Mouse (Mus musculus): ENCODE results near the gene Specc1l. TPM values are rescaled to one million over a fixed set of nuclear protein-coding genes. Genes with fewer than 3 reads are reported as not detected.

The Specc1l gene
- polyA plus RNA-seq, 1 experiment from 2014 or later, result 42.5 TPM

- Histone ChIP-seq H3K9ac (replicated peaks; ENCODE audit: low read depth, low read length) (no peak overlapping the region), H3K9me3 (ENCODE audit: control insufficient read depth, low read length) (no peaks in the 10 kb centered on the region), H3K4me1 (replicated peaks; ENCODE audit: control insufficient read depth, insufficient read depth, low read length) (peaks cover 3% of the 10 kb centered on the region; the same call in 1 of the 2 replicates), H3K36me3 (ENCODE audit: control insufficient read depth, insufficient read depth) (peaks cover 31% of the 10 kb centered on the region), H3K27ac (ENCODE audit: low read length) (no peak overlapping the region), H3K27me3 (replicated peaks; ENCODE audit: control insufficient read depth, insufficient read depth, low read length) (no peaks in the 10 kb centered on the region), H3K4me2 (ENCODE audit: low read length) (no peak overlapping the region), H3K4me3 (replicated peaks; ENCODE audit: low read length) (no peak overlapping the region)
- no peak for ATAC-seq
- 76% methylated on average over 5 of the region's 5 CpGs for WGBS
Observed at GRCm38 (mm10) chr10:75258241-75258640, 46.4 kb downstream of the Specc1l start.

GRCm38 (mm10) chr10:75261268-75261667 is 49.4 kb downstream of the Specc1l start:
- Histone ChIP-seq H3K27me3 (replicated peaks; ENCODE audit: control insufficient read depth, insufficient read depth, low read length) (no peaks in the 10 kb centered on the region), H3K4me2 (ENCODE audit: low read length) (no peak overlapping the region), H3K9ac (replicated peaks; ENCODE audit: low read depth, low read length) (no peak overlapping the region), H3K4me1 (replicated peaks; ENCODE audit: control insufficient read depth, insufficient read depth, low read length) (peaks cover 3% of the 10 kb centered on the region; the same call in 1 of the 2 replicates), H3K9me3 (ENCODE audit: control insufficient read depth, low read length) (no peaks in the 10 kb centered on the region), H3K4me3 (replicated peaks; ENCODE audit: low read length) (no peak overlapping the region), H3K27ac (ENCODE audit: low read length) (no peak overlapping the region), H3K36me3 (ENCODE audit: control insufficient read depth, insufficient read depth) (peaks cover 48% of the 10 kb centered on the region)
- no peak for ATAC-seq
- WGBS, result 98% methylated on average over 5 of the region's 5 CpGs

GRCm38 (mm10) chr10:75264993-75265555 is 53.2 kb downstream of the Specc1l start:
- WGBS, result 81% methylated on average over 3 of the region's 3 CpGs
- Histone ChIP-seq H3K4me1 (replicated peaks; ENCODE audit: control insufficient read depth, insufficient read depth, low read length) (no peaks in the 10 kb centered on the region), H3K4me3 (replicated peaks; ENCODE audit: low read length) (no peak overlapping the region), H3K4me2 (ENCODE audit: low read length) (no peak overlapping the region), H3K9ac (replicated peaks; ENCODE audit: low read depth, low read length) (no peak overlapping the region), H3K36me3 (ENCODE audit: control insufficient read depth, insufficient read depth) (peaks cover 50% of the 10 kb centered on the region), H3K9me3 (ENCODE audit: control insufficient read depth, low read length) (no peaks in the 10 kb centered on the region), H3K27ac (ENCODE audit: low read length) (no peak overlapping the region), H3K27me3 (replicated peaks; ENCODE audit: control insufficient read depth, insufficient read depth, low read length) (no peaks in the 10 kb centered on the region)
- no peak for ATAC-seq

- H3K27me3 ChIP-seq (replicated peaks; ENCODE audit: control insufficient read depth, insufficient read depth, low read length), result no peaks in the 10 kb centered on the region
- H3K4me2 ChIP-seq (ENCODE audit: low read length), result no peak overlapping the region
- no peak overlapping the region for H3K27ac ChIP-seq (ENCODE audit: low read length)
- no peaks in the 10 kb centered on the region for H3K9me3 ChIP-seq (ENCODE audit: control insufficient read depth, low read length)
- WGBS, result 96% methylated on average over 4 of the region's 4 CpGs
- no peak overlapping the region for H3K9ac ChIP-seq (replicated peaks; ENCODE audit: low read depth, low read length)
- no peaks in the 10 kb centered on the region for H3K4me1 ChIP-seq (replicated peaks; ENCODE audit: control insufficient read depth, insufficient read depth, low read length)
- H3K4me3 ChIP-seq (replicated peaks; ENCODE audit: low read length), result no peak overlapping the region
- H3K36me3 ChIP-seq (ENCODE audit: control insufficient read depth, insufficient read depth), result peaks cover 27% of the 10 kb centered on the region
- no peak for ATAC-seq
Observed at GRCm38 (mm10) chr10:75273020-75273419, 61.1 kb downstream of the Specc1l start.

GRCm38 (mm10) chr10:75276427-75277013 is 64.6 kb downstream of the Specc1l start:
- no peak for ATAC-seq
- H3K36me3 ChIP-seq (ENCODE audit: control insufficient read depth, insufficient read depth), result peaks cover 22% of the 10 kb centered on the region
- H3K9me3 ChIP-seq (ENCODE audit: control insufficient read depth, low read length), result no peaks in the 10 kb centered on the region
- H3K27me3 ChIP-seq (replicated peaks; ENCODE audit: control insufficient read depth, insufficient read depth, low read length), result no peaks in the 10 kb centered on the region
- no peak overlapping the region for H3K27ac ChIP-seq (ENCODE audit: low read length)
- no peaks in the 10 kb centered on the region for H3K4me1 ChIP-seq (replicated peaks; ENCODE audit: control insufficient read depth, insufficient read depth, low read length)
- H3K4me3 ChIP-seq (replicated peaks; ENCODE audit: low read length), result no peak overlapping the region
- 93% methylated on average over 12 of the region's 12 CpGs for WGBS
- no peak overlapping the region for H3K9ac ChIP-seq (replicated peaks; ENCODE audit: low read depth, low read length)
- H3K4me2 ChIP-seq (ENCODE audit: low read length), result no peak overlapping the region

- WGBS, result 83% methylated on average over 1 of the region's 1 CpGs
- H3K27ac ChIP-seq (ENCODE audit: low read length), result no peak overlapping the region
- H3K4me1 ChIP-seq (replicated peaks; ENCODE audit: control insufficient read depth, insufficient read depth, low read length), result no peaks in the 10 kb centered on the region
- H3K36me3 ChIP-seq (ENCODE audit: control insufficient read depth, insufficient read depth), result peaks cover 22% of the 10 kb centered on the region
- H3K9me3 ChIP-seq (ENCODE audit: control insufficient read depth, low read length), result no peaks in the 10 kb centered on the region
- ATAC-seq, result 0 out of 2 replicates have a peak, but pooled peaks have one; percentile 20
- H3K27me3 ChIP-seq (replicated peaks; ENCODE audit: control insufficient read depth, insufficient read depth, low read length), result no peaks in the 10 kb centered on the region
- H3K9ac ChIP-seq (replicated peaks; ENCODE audit: low read depth, low read length), result no peak overlapping the region
- no peak overlapping the region for H3K4me3 ChIP-seq (replicated peaks; ENCODE audit: low read length)
- no peak overlapping the region for H3K4me2 ChIP-seq (ENCODE audit: low read length)
Observed at GRCm38 (mm10) chr10:75277501-75277900, 65.6 kb downstream of the Specc1l start.

- Histone ChIP-seq H3K36me3 (ENCODE audit: control insufficient read depth, insufficient read depth) (peaks cover 5% of the 10 kb centered on the region), H3K4me1 (replicated peaks; ENCODE audit: control insufficient read depth, insufficient read depth, low read length) (no peaks in the 10 kb centered on the region), H3K27me3 (replicated peaks; ENCODE audit: control insufficient read depth, insufficient read depth, low read length) (no peaks in the 10 kb centered on the region), H3K4me2 (ENCODE audit: low read length) (no peak overlapping the region), H3K27ac (ENCODE audit: low read length) (no peak overlapping the region), H3K9ac (replicated peaks; ENCODE audit: low read depth, low read length) (no peak overlapping the region), H3K9me3 (ENCODE audit: control insufficient read depth, low read length) (no peaks in the 10 kb centered on the region), H3K4me3 (replicated peaks; ENCODE audit: low read length) (no peak overlapping the region)
- ATAC-seq, result no peak
- WGBS, result 85% methylated on average over 5 of the region's 5 CpGs
Observed at GRCm38 (mm10) chr10:75282648-75283047, 70.8 kb downstream of the Specc1l start.

GRCm38 (mm10) chr10:75283821-75284220 is 71.9 kb downstream of the Specc1l start:
- Histone ChIP-seq H3K9me3 (ENCODE audit: control insufficient read depth, low read length) (no peaks in the 10 kb centered on the region), H3K27me3 (replicated peaks; ENCODE audit: control insufficient read depth, insufficient read depth, low read length) (no peaks in the 10 kb centered on the region), H3K4me3 (replicated peaks; ENCODE audit: low read length) (no peak overlapping the region), H3K27ac (ENCODE audit: low read length) (no peak overlapping the region), H3K4me1 (replicated peaks; ENCODE audit: control insufficient read depth, insufficient read depth, low read length) (no peaks in the 10 kb centered on the region), H3K36me3 (ENCODE audit: control insufficient read depth, insufficient read depth) (peaks cover 5% of the 10 kb centered on the region), H3K9ac (replicated peaks; ENCODE audit: low read depth, low read length) (no peak overlapping the region), H3K4me2 (ENCODE audit: low read length) (no peak overlapping the region)
- WGBS, result 97% methylated on average over 3 of the region's 3 CpGs
- no peak for ATAC-seq

- no peak for ATAC-seq
- no peaks in the 10 kb centered on the region for H3K27me3 ChIP-seq (replicated peaks; ENCODE audit: control insufficient read depth, insufficient read depth, low read length)
- 92% methylated on average over 7 of the region's 7 CpGs for whole genome bisulfite sequencing
- no peak overlapping the region for H3K9ac ChIP-seq (replicated peaks; ENCODE audit: low read depth, low read length)
- H3K27ac ChIP-seq (ENCODE audit: low read length), result no peak overlapping the region
- no peaks in the 10 kb centered on the region for H3K4me1 ChIP-seq (replicated peaks; ENCODE audit: control insufficient read depth, insufficient read depth, low read length)
- no peaks in the 10 kb centered on the region for H3K9me3 ChIP-seq (ENCODE audit: control insufficient read depth, low read length)
- H3K4me2 ChIP-seq (ENCODE audit: low read length), result no peak overlapping the region
- H3K36me3 ChIP-seq (ENCODE audit: control insufficient read depth, insufficient read depth), result no peaks in the 10 kb centered on the region; the same call in 1 of the 2 replicates
- no peak overlapping the region for H3K4me3 ChIP-seq (replicated peaks; ENCODE audit: low read length)
Observed at GRCm38 (mm10) chr10:75288579-75288978, 76.7 kb downstream of the Specc1l start.
